Mouse (Mus musculus) megakaryocyte, adult 5-6 weeks (primary cell): ENCODE measurements around the gene Ercc6. TPM values are rescaled to one million over a fixed set of nuclear protein-coding genes. Genes with fewer than 3 reads are reported as not detected.

Experiments used
- ATAC-seq: 2 replicates; pipeline ENCODE4 v1.8.0; 2016; ENCODE audit warnings: mild to moderate bottlenecking, inconsistent platforms; ENCODE audit not compliant: poor library complexity, severe bottlenecking
- total RNA-seq, 2 experiments: library from RNA; stranded (forward) in 1 of 2; stranded (reverse) in 1 of 2; fragments of 153-499, 151-499 nt in 1 of 2; fragments of 221-1000, 200-1000 nt in 1 of 2; gene quantifications; 2 replicates each; pipeline versions ENCODE4 v1.2.3 to v1.2.4; 2015 to 2017

Ercc6 gene
- total RNA-seq, 2 experiments from 2014 or later, result 7.2 to 8.7 TPM

GRCm38 (mm10) chr14:32516086-32516485, 2.8 kb downstream of the Ercc6 start:
- ATAC-seq, result no peak

- ATAC-seq, result no peak
Observed at GRCm38 (mm10) chr14:32518543-32518942, 5.2 kb downstream of the Ercc6 start.

- no peak for ATAC-seq
Observed at GRCm38 (mm10) chr14:32520400-32520926, 7.1 kb downstream of the Ercc6 start.

- no peak for ATAC-seq
Observed at GRCm38 (mm10) chr14:32522336-32522735, 9.0 kb downstream of the Ercc6 start.

GRCm38 (mm10) chr14:32524071-32524470, 10.8 kb downstream of the Ercc6 start:
- no peak for ATAC-seq

GRCm38 (mm10) chr14:32525996-32526705, 12.8 kb downstream of the Ercc6 start:
- no peak for ATAC-seq

GRCm38 (mm10) chr14:32527211-32527610, 13.9 kb downstream of the Ercc6 start:
- ATAC-seq, result no peak

- ATAC-seq, result no peak
Observed at GRCm38 (mm10) chr14:32529036-32529435, 15.7 kb downstream of the Ercc6 start.

- ATAC-seq, result peak; percentile 54; the same call in 1 of the 2 replicates
Observed at GRCm38 (mm10) chr14:32530896-32531295, 17.6 kb downstream of the Ercc6 start.

GRCm38 (mm10) chr14:32531371-32531770, 18.1 kb downstream of the Ercc6 start:
- no peak for ATAC-seq

- ATAC-seq, result no peak
Observed at GRCm38 (mm10) chr14:32532381-32533147, 19.2 kb downstream of the Ercc6 start.

GRCm38 (mm10) chr14:32533148-32533520, 19.8 kb downstream of the Ercc6 start:
- no peak for ATAC-seq

GRCm38 (mm10) chr14:32533656-32534055, 20.3 kb downstream of the Ercc6 start:
- no peak for ATAC-seq

GRCm38 (mm10) chr14:32534137-32534536, 20.8 kb downstream of the Ercc6 start:
- ATAC-seq, result no peak

GRCm38 (mm10) chr14:32536763-32537162, 23.4 kb downstream of the Ercc6 start:
- no peak for ATAC-seq

- no peak for ATAC-seq
Observed at GRCm38 (mm10) chr14:32538115-32538514, 24.8 kb downstream of the Ercc6 start.

GRCm38 (mm10) chr14:32543075-32543474, 29.8 kb downstream of the Ercc6 start:
- ATAC-seq, result no peak

GRCm38 (mm10) chr14:32546676-32547075, 33.4 kb downstream of the Ercc6 start:
- ATAC-seq, result no peak

GRCm38 (mm10) chr14:32551854-32552253, 38.5 kb downstream of the Ercc6 start:
- no peak for ATAC-seq

GRCm38 (mm10) chr14:32553198-32553903, 40.0 kb downstream of the Ercc6 start:
- ATAC-seq, result no peak

GRCm38 (mm10) chr14:32554860-32555526, 41.7 kb downstream of the Ercc6 start:
- no peak for ATAC-seq
